Mouse (Mus musculus) spleen, adult 2 months (tissue): ENCODE results near the gene Dclk2.

Experiments used
- CTCF ChIP-seq: fragments of 200-500 bp; IDR thresholded peaks from 2 replicates; pipeline ENCODE4 v1.5.1; 2011; ENCODE audit warnings: mild to moderate bottlenecking, inconsistent platforms; ENCODE audit not compliant: insufficient read depth, insufficient read length, insufficient replicate concordance; ENCODE audit errors: extremely low read depth
- POLR2A ChIP-seq: fragments of 200-500 bp; IDR thresholded peaks from 2 replicates; pipeline ENCODE4 v1.6.1; 2011; ENCODE audit warnings: low read depth, low read length, inconsistent platforms

DNA sequence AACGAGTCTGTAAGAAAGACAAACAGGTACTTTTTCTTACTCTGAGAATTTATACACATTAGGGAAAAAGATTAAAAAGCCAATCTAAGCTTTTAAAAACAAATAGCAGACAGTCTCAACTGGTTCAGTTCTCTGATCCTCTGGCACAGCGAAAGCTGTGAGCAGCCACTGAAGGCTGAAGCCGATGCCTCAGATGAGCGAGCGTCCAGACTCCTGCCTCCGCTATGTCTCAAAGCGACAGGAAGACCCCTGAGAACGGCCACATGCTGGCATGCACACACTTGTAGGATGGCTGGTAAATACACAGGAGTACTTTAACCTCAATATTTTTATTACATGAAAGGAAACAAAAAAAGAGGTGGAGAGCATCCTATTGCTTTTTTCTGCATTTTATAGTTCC, 160.8 kb downstream of the Dclk2 start:
- TF ChIP-seq CTCF (no peak), POLR2A (no peak)
